Mouse (Mus musculus): ENCODE measurements around the gene Cpn2. TPM values are rescaled to one million over a fixed set of nuclear protein-coding genes. Genes with fewer than 3 reads are reported as not detected.

The Cpn2 gene
- not detected in 4 replicates for total RNA-seq (2023)

GRCm38 (mm10) chr16:30267359-30267758 is at the start of gene Cpn2:
Gene Cpn2 (minus strand): TSS chr16:30267499.

GRCm38 (mm10) chr16:30310647-30311046 is 43.3 kb upstream of the Cpn2 start, which contains the start of gene Gp5:
Gene Gp5 (minus strand): TSS chr16:30310779.

GRCm38 (mm10) chr16:30282844-30283495 is 15.7 kb upstream of the Cpn2 start, which contains the start of gene Lrrc15:
Gene Lrrc15 (minus strand): TSS chr16:30283256.

Other genes with a start within 250 kb of the Cpn2 start
- gene Hes1, start 203.1 kb downstream of the Cpn2 start, total RNA-seq (2023) = 93.0 to 116 TPM (median 101 TPM) in 4 replicates
- not detected in 4 replicates for gene Lrrc15, start 15.8 kb upstream of the Cpn2 start, total RNA-seq (2023)
- gene Gp5, start 43.3 kb upstream of the Cpn2 start, total RNA-seq (2023) = 0.35 to 0.91 TPM (median 0.83 TPM) in 4 replicates
- gene Atp13a3, start 138.5 kb upstream of the Cpn2 start, total RNA-seq (2023) = 78.3 to 97.6 TPM (median 85.8 TPM) in 4 replicates

All from B cell, adult 62 days (primary cell).